Mouse (Mus musculus): ENCODE data around the gene Wdfy4. TPM values are rescaled to one million over a fixed set of nuclear protein-coding genes. Genes with fewer than 3 reads are reported as not detected.

The Wdfy4 gene
- total and polyA plus RNA-seq, 2 experiments from 2014 or later = 0.11 to 0.89 TPM

GRCm38 (mm10) chr14:33135170-33135569 is 50.1 kb downstream of the Wdfy4 start:
- Histone ChIP-seq H3K27me3 (ENCODE audit: insufficient read depth, low read length) (no peaks in the 10 kb centered on the region), H3K36me3 (ENCODE audit: insufficient read depth, low read length) (no peaks in the 10 kb centered on the region), H3K4me3 (ENCODE audit: low read length) (no peak overlapping the region), H3K9ac (replicated peaks; ENCODE audit: low read length) (no peak overlapping the region), H3K27ac (no peak overlapping the region), H3K9me3 (ENCODE audit: low read length) (no peaks in the 10 kb centered on the region), H3K4me2 (ENCODE audit: low read depth, low read length) (no peak overlapping the region), H3K4me1 (ENCODE audit: insufficient read depth, low read length) (no peaks in the 10 kb centered on the region)
- DNase-seq (ENCODE audit: low spot score) (no peak), ATAC-seq (no peak)
- no peak for TF ChIP-seq CTCF (IDR thresholded peaks at IDR 0.05; ENCODE audit: low read depth)
- 89% methylated on average over 6 of the region's 6 CpGs for WGBS

- WGBS = 52% methylated on average over 7 of the region's 7 CpGs
- no peak for TF ChIP-seq CTCF (IDR thresholded peaks at IDR 0.05; ENCODE audit: low read depth)
- ATAC-seq (no peak), DNase-seq (ENCODE audit: low spot score) (no peak)
- H3K4me2 ChIP-seq (ENCODE audit: low read depth, low read length) = no peak overlapping the region
- H3K9ac ChIP-seq (replicated peaks; ENCODE audit: low read length) = no peak overlapping the region
- H3K27ac ChIP-seq = no peak overlapping the region
- H3K4me1 ChIP-seq (ENCODE audit: insufficient read depth, low read length) = no peaks in the 10 kb centered on the region
- no peaks in the 10 kb centered on the region for H3K36me3 ChIP-seq (ENCODE audit: insufficient read depth, low read length)
- H3K27me3 ChIP-seq (ENCODE audit: insufficient read depth, low read length) = no peaks in the 10 kb centered on the region
- no peak overlapping the region for H3K4me3 ChIP-seq (ENCODE audit: low read length)
- no peaks in the 10 kb centered on the region for H3K9me3 ChIP-seq (ENCODE audit: low read length)
Measured at GRCm38 (mm10) chr14:33131044-33131758, 54.1 kb downstream of the Wdfy4 start.

GRCm38 (mm10) chr14:33116590-33116989 is 68.7 kb downstream of the Wdfy4 start:
- Histone ChIP-seq H3K9me3 (ENCODE audit: low read length) (no peaks in the 10 kb centered on the region), H3K4me3 (ENCODE audit: low read length) (no peak overlapping the region), H3K4me2 (ENCODE audit: low read depth, low read length) (no peak overlapping the region), H3K4me1 (ENCODE audit: insufficient read depth, low read length) (no peaks in the 10 kb centered on the region), H3K9ac (replicated peaks; ENCODE audit: low read length) (no peak overlapping the region), H3K36me3 (ENCODE audit: insufficient read depth, low read length) (no peaks in the 10 kb centered on the region), H3K27ac (no peak overlapping the region), H3K27me3 (ENCODE audit: insufficient read depth, low read length) (no peaks in the 10 kb centered on the region)
- TF ChIP-seq CTCF (IDR thresholded peaks at IDR 0.05; ENCODE audit: low read depth) = no peak
- 83% methylated on average over 1 of the region's 1 CpGs for WGBS
- no peak for ATAC-seq
- DNase-seq (ENCODE audit: low spot score) = no peak

- no peak for DNase-seq (ENCODE audit: low spot score)
- Histone ChIP-seq H3K4me3 (ENCODE audit: low read length) (no peak overlapping the region), H3K4me1 (ENCODE audit: insufficient read depth, low read length) (no peaks in the 10 kb centered on the region), H3K36me3 (ENCODE audit: insufficient read depth, low read length) (no peaks in the 10 kb centered on the region), H3K27ac (no peak overlapping the region), H3K9ac (replicated peaks; ENCODE audit: low read length) (no peak overlapping the region), H3K9me3 (ENCODE audit: low read length) (no peaks in the 10 kb centered on the region), H3K27me3 (ENCODE audit: insufficient read depth, low read length) (no peaks in the 10 kb centered on the region), H3K4me2 (ENCODE audit: low read depth, low read length) (no peak overlapping the region)
- ATAC-seq = no peak
- TF ChIP-seq CTCF (IDR thresholded peaks at IDR 0.05; ENCODE audit: low read depth) = no peak
- 77% methylated on average over 3 of the region's 3 CpGs for WGBS
Measured at GRCm38 (mm10) chr14:33104809-33105208, 80.5 kb downstream of the Wdfy4 start.

GRCm38 (mm10) chr14:33101609-33102008 is 83.7 kb downstream of the Wdfy4 start:
- no peaks in the 10 kb centered on the region for H3K27me3 ChIP-seq (ENCODE audit: insufficient read depth, low read length)
- no peaks in the 10 kb centered on the region for H3K36me3 ChIP-seq (ENCODE audit: insufficient read depth, low read length)
- H3K9ac ChIP-seq (replicated peaks; ENCODE audit: low read length) = no peak overlapping the region
- ATAC-seq (no peak), DNase-seq (ENCODE audit: low spot score) (no peak)
- no peak overlapping the region for H3K4me2 ChIP-seq (ENCODE audit: low read depth, low read length)
- no peaks in the 10 kb centered on the region for H3K4me1 ChIP-seq (ENCODE audit: insufficient read depth, low read length)
- WGBS = 69% methylated on average over 2 of the region's 2 CpGs
- H3K9me3 ChIP-seq (ENCODE audit: low read length) = no peaks in the 10 kb centered on the region
- no peak overlapping the region for H3K4me3 ChIP-seq (ENCODE audit: low read length)
- no peak overlapping the region for H3K27ac ChIP-seq
- TF ChIP-seq CTCF (IDR thresholded peaks at IDR 0.05; ENCODE audit: low read depth) = no peak

GRCm38 (mm10) chr14:33099926-33100325 is 85.4 kb downstream of the Wdfy4 start:
- Histone ChIP-seq H3K4me3 (ENCODE audit: low read length) (no peak overlapping the region), H3K9me3 (ENCODE audit: low read length) (no peaks in the 10 kb centered on the region), H3K4me1 (ENCODE audit: insufficient read depth, low read length) (no peaks in the 10 kb centered on the region), H3K9ac (replicated peaks; ENCODE audit: low read length) (no peak overlapping the region), H3K4me2 (ENCODE audit: low read depth, low read length) (no peak overlapping the region), H3K36me3 (ENCODE audit: insufficient read depth, low read length) (no peaks in the 10 kb centered on the region), H3K27me3 (ENCODE audit: insufficient read depth, low read length) (no peaks in the 10 kb centered on the region), H3K27ac (no peak overlapping the region)
- DNase-seq (ENCODE audit: low spot score) (no peak), ATAC-seq (no peak)
- no peak for TF ChIP-seq CTCF (IDR thresholded peaks at IDR 0.05; ENCODE audit: low read depth)
- WGBS = 80% methylated on average over 5 of the region's 5 CpGs

GRCm38 (mm10) chr14:33099111-33099510 is 86.2 kb downstream of the Wdfy4 start:
- Histone ChIP-seq H3K4me2 (ENCODE audit: low read depth, low read length) (no peak overlapping the region), H3K36me3 (ENCODE audit: insufficient read depth, low read length) (no peaks in the 10 kb centered on the region), H3K9me3 (ENCODE audit: low read length) (no peaks in the 10 kb centered on the region), H3K9ac (replicated peaks; ENCODE audit: low read length) (no peak overlapping the region), H3K27me3 (ENCODE audit: insufficient read depth, low read length) (no peaks in the 10 kb centered on the region), H3K27ac (no peak overlapping the region), H3K4me1 (ENCODE audit: insufficient read depth, low read length) (no peaks in the 10 kb centered on the region), H3K4me3 (ENCODE audit: low read length) (no peak overlapping the region)
- ATAC-seq (no peak), DNase-seq (ENCODE audit: low spot score) (no peak)
- TF ChIP-seq CTCF (IDR thresholded peaks at IDR 0.05; ENCODE audit: low read depth) = no peak
- 69% methylated on average over 7 of the region's 7 CpGs for WGBS
